Mouse (Mus musculus): Measurements from ENCODE around the gene Alg14. TPM values are rescaled to one million over a fixed set of nuclear protein-coding genes. Genes with fewer than 3 reads are reported as not detected.

The Alg14 gene
- polyA plus RNA-seq, 1 experiment: 12.3 TPM

GRCm38 (mm10) chr3:121344951-121345642 is 53.5 kb downstream of the Alg14 start:
- H3K79me2 ChIP-seq (ENCODE audit: control insufficient read depth, insufficient read depth): no peaks in the 10 kb centered on the region
- no peak overlapping the region for H3ac ChIP-seq (ENCODE audit: control insufficient read depth, insufficient read length, low read depth)
- H3K79me3 ChIP-seq (ENCODE audit: low read depth): no peaks in the 10 kb centered on the region
- no peaks in the 10 kb centered on the region for H3K27me3 ChIP-seq (ENCODE audit: control insufficient read depth, insufficient read depth, insufficient read length)
- no peak for TF ChIP-seq USF1 (IDR thresholded peaks at IDR 0.05; ENCODE audit: low read depth)
- no peak for TF ChIP-seq CEBPB (IDR thresholded peaks at IDR 0.05; ENCODE audit: low read depth)
- TF ChIP-seq FOSL1 (IDR thresholded peaks at IDR 0.05; ENCODE audit: insufficient read depth, low read length, poor library complexity, severe bottlenecking): no peak
- no peak overlapping the region for H3K4me3 ChIP-seq (ENCODE audit: insufficient read depth, poor library complexity, severe bottlenecking)
- H3K36me3 ChIP-seq (ENCODE audit: control insufficient read depth, insufficient read depth): no peaks in the 10 kb centered on the region

DNA sequence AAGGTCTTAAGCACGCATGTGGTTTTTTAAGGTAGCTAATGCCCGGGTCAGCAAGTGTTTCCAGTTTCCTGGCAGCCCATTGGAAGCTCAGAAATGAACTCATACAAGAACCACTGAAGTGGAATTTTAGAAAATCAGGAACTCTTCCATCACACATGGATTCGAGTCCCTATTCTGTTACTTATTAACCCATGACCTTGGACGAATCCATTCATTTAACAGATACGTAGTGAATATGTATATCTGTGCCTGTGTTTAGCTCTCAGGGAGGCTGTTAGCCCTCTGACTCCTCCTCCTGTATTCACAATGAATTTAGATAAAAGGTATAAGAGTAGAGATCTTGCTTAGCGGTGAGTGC is 54.0 kb downstream of the Alg14 start:
- no peaks in the 10 kb centered on the region for H3K36me3 ChIP-seq (ENCODE audit: control insufficient read depth, insufficient read depth)
- no peaks in the 10 kb centered on the region for H3K79me2 ChIP-seq (ENCODE audit: control insufficient read depth, insufficient read depth)
- no peak overlapping the region for H3K4me3 ChIP-seq (ENCODE audit: insufficient read depth, poor library complexity, severe bottlenecking)
- no peaks in the 10 kb centered on the region for H3K79me3 ChIP-seq (ENCODE audit: low read depth)
- TF ChIP-seq CTCF (IDR thresholded peaks at IDR 0.05; ENCODE audit: control insufficient read depth, insufficient read depth, insufficient read length) (no peak), MYOG (IDR thresholded peaks at IDR 0.05; ENCODE audit: control insufficient read depth, extremely low read depth, insufficient read length) (no peak), MYOD1 (IDR thresholded peaks at IDR 0.05; ENCODE audit: control insufficient read depth, insufficient read length, low read depth) (no peak), FOSL1 (IDR thresholded peaks at IDR 0.05; ENCODE audit: insufficient read depth, low read length, poor library complexity, severe bottlenecking) (no peak), MAX (IDR thresholded peaks at IDR 0.05) (no peak), USF1 (IDR thresholded peaks at IDR 0.05; ENCODE audit: low read depth) (no peak), CEBPB (IDR thresholded peaks at IDR 0.05; ENCODE audit: low read depth) (no peak)
- no peaks in the 10 kb centered on the region for H3K27me3 ChIP-seq (ENCODE audit: control insufficient read depth, insufficient read depth, insufficient read length)
- no peak overlapping the region for H3ac ChIP-seq (ENCODE audit: control insufficient read depth, insufficient read length, low read depth)

DNA sequence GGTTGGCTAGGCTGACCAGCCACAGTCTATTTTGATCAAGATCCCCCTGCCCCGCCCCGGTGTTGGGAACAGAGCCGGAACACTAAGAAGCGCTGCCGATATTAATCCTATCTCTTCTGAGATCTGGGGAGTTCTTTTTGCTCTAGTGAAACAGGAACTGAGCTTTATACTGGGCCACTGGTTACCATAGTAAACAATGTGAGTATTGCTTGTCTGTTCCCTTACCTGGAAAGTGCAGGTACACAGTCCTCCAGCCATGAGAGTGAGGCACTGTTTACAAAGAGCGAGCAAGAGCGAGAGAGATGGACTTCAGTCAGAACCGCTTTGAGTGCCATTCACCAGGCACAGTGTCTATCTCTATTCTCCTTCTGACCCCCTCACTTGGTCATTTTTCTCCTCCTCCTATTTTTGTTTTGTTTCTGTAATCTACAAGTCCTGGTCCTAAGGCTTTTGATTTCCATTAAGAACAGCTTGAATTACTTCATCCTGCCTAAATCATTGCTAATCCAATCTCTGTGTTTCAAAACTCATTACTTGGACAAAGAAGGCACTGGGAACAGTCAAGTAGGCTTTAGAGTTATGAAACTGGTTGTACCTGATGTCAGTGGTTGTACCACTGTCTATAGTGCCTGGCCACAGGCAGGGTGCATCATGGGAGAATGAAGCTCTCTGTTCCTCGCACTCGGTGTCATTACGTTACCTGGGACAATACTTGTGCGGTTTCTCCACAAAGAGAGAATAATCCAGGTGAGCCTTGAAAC is 55.1 kb downstream of the Alg14 start:
- Histone ChIP-seq H3K36me3 (ENCODE audit: control insufficient read depth, insufficient read depth) (no peaks in the 10 kb centered on the region), H3K4me3 (ENCODE audit: insufficient read depth, poor library complexity, severe bottlenecking) (no peak overlapping the region), H3K79me3 (ENCODE audit: low read depth) (no peaks in the 10 kb centered on the region), H3K27me3 (ENCODE audit: control insufficient read depth, insufficient read depth, insufficient read length) (no peaks in the 10 kb centered on the region), H3ac (ENCODE audit: control insufficient read depth, insufficient read length, low read depth) (no peak overlapping the region), H3K79me2 (ENCODE audit: control insufficient read depth, insufficient read depth) (no peaks in the 10 kb centered on the region)
- TF ChIP-seq USF1 (IDR thresholded peaks at IDR 0.05; ENCODE audit: low read depth) (no peak), CEBPB (IDR thresholded peaks at IDR 0.05; ENCODE audit: low read depth) (no peak), FOSL1 (IDR thresholded peaks at IDR 0.05; ENCODE audit: insufficient read depth, low read length, poor library complexity, severe bottlenecking) (no peak), MYOG (IDR thresholded peaks at IDR 0.05; ENCODE audit: control insufficient read depth, extremely low read depth, insufficient read length) (no peak), MYOD1 (IDR thresholded peaks at IDR 0.05; ENCODE audit: control insufficient read depth, insufficient read length, low read depth) (no peak), CTCF (IDR thresholded peaks at IDR 0.05; ENCODE audit: control insufficient read depth, insufficient read depth, insufficient read length) (no peak), MAX (IDR thresholded peaks at IDR 0.05) (no peak)

GRCm38 (mm10) chr3:121348792-121349191 is 57.2 kb downstream of the Alg14 start:
- Histone ChIP-seq H3ac (ENCODE audit: control insufficient read depth, insufficient read length, low read depth) (no peak overlapping the region), H3K79me3 (ENCODE audit: low read depth) (no peaks in the 10 kb centered on the region), H3K4me3 (ENCODE audit: insufficient read depth, poor library complexity, severe bottlenecking) (no peak overlapping the region), H3K36me3 (ENCODE audit: control insufficient read depth, insufficient read depth) (no peaks in the 10 kb centered on the region), H3K79me2 (ENCODE audit: control insufficient read depth, insufficient read depth) (no peaks in the 10 kb centered on the region), H3K27me3 (ENCODE audit: control insufficient read depth, insufficient read depth, insufficient read length) (no peaks in the 10 kb centered on the region)
- TF ChIP-seq MAX (IDR thresholded peaks at IDR 0.05) (no peak), CTCF (IDR thresholded peaks at IDR 0.05; ENCODE audit: control insufficient read depth, insufficient read depth, insufficient read length) (no peak), USF1 (IDR thresholded peaks at IDR 0.05; ENCODE audit: low read depth) (no peak), FOSL1 (IDR thresholded peaks at IDR 0.05; ENCODE audit: insufficient read depth, low read length, poor library complexity, severe bottlenecking) (no peak), MYOG (IDR thresholded peaks at IDR 0.05; ENCODE audit: control insufficient read depth, extremely low read depth, insufficient read length) (no peak), CEBPB (IDR thresholded peaks at IDR 0.05; ENCODE audit: low read depth) (no peak), MYOD1 (IDR thresholded peaks at IDR 0.05; ENCODE audit: control insufficient read depth, insufficient read length, low read depth) (no peak)

DNA sequence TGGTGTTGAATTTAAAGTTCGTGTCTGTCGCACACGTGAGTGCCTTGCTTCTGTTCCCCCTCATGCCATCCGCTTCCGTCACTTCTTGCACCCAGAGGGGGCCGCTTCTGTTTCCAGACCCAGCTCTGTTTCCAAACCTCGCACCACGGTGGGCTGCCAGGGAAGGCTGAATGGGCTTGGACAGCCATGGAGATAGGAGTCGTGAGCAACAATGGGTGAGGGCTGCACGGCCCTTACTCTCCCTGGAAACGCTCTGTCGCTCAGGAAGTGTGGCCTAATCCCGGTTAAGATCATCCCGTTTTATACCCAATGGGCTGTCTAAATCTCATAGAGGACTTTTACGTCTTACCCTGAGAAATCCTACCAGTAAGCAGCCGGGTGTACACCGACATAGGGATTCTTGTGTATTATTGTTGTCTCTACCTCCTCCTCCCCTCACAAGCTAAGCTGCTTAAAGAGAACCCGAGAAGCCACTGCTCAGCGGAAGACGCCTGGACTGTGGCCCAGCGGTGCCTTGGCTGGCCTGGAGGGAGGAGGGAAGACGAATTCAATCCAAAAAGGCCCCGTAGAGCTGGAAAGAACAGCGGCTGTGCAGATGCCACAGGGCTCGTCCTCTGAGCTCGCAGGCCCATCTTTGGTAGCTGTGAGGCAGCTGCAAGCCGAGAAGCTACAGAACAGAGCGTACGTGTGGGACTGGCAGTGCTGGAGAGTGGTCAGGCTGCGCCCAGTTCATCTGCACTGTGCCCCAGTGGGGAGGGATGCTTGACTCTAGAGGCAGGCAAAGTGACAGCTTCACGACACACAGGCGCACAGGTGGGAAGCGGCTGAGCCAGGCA is 58.0 kb downstream of the Alg14 start:
- no peak overlapping the region for H3K4me3 ChIP-seq (ENCODE audit: insufficient read depth, poor library complexity, severe bottlenecking)
- no peaks in the 10 kb centered on the region for H3K79me3 ChIP-seq (ENCODE audit: low read depth)
- TF ChIP-seq MYOD1 (IDR thresholded peaks at IDR 0.05; ENCODE audit: control insufficient read depth, insufficient read length, low read depth) (no peak), MAX (IDR thresholded peaks at IDR 0.05) (no peak), MYOG (IDR thresholded peaks at IDR 0.05; ENCODE audit: control insufficient read depth, extremely low read depth, insufficient read length) (no peak), CTCF (IDR thresholded peaks at IDR 0.05; ENCODE audit: control insufficient read depth, insufficient read depth, insufficient read length) (no peak), USF1 (IDR thresholded peaks at IDR 0.05; ENCODE audit: low read depth) (no peak), CEBPB (IDR thresholded peaks at IDR 0.05; ENCODE audit: low read depth) (no peak), FOSL1 (IDR thresholded peaks at IDR 0.05; ENCODE audit: insufficient read depth, low read length, poor library complexity, severe bottlenecking) (no peak)
- H3K79me2 ChIP-seq (ENCODE audit: control insufficient read depth, insufficient read depth): no peaks in the 10 kb centered on the region
- H3K36me3 ChIP-seq (ENCODE audit: control insufficient read depth, insufficient read depth): no peaks in the 10 kb centered on the region
- H3ac ChIP-seq (ENCODE audit: control insufficient read depth, insufficient read length, low read depth): no peak overlapping the region
- H3K27me3 ChIP-seq (ENCODE audit: control insufficient read depth, insufficient read depth, insufficient read length): no peaks in the 10 kb centered on the region

All from C2C12 (cell line).